Mouse (Mus musculus) kidney, postnatal 4 days (tissue): Measurements from ENCODE around the gene Acaa1a.

ENCODE experiments used
- DNase-seq, 2 experiments: peaks; one replicate each; pipeline ENCODE4 v3.0.0; 2021; ENCODE audit warnings: mixed read lengths in 2 of 2

The Acaa1a gene

GRCm38 (mm10) chr9:119339558-119340211 lies at the start of gene Acaa1a:
Acaa1a (plus strand) TSS chr9:119339676.
- DNase-seq, result peak; percentile 75 to 86

DNA sequence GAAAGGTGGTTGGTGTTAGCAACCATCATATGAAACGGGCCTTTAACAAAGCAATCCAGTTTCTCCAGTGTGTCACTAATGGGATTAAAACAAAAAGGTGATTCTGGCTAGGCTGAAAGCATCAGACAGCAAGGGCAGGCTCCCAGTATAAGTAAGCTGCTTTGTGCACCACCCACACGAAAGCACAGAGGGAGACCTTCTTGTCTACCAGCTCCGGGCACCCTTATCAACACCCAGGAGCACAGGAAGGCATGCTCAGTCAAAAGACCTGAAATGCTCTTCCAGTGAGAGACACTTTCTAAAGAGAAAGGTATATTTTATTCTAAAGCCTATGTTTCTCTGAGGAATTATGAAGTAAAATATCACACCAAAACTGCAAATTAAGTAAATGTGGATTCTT lies 48.7 kb upstream of the Acaa1a start:
- no peak for DNase-seq

GRCm38 (mm10) chr9:119297696-119298095 lies 41.8 kb upstream of the Acaa1a start:
- DNase-seq, result no peak

DNA sequence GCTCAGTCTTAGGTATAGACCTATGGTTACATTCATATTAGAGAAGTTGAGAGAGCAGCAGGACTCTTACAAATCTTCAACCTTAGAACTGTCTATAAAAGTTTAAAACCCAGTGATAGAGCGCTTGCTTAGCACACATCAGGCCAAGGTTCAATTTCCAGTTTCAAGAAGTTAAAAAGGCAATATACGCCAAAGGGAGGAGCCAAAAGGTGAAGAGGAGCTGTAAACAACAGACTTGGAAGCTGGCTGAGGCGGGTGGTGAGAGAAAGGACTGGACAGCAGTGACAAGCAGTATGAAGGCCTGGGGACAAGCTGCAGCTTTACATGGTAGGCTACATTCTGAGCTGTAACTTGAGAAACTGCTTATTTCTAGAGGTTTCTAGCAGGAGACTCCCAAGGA lies 40.9 kb upstream of the Acaa1a start:
- DNase-seq, result no peak

GRCm38 (mm10) chr9:119305863-119306262 lies 33.6 kb upstream of the Acaa1a start:
- DNase-seq, result no peak

GRCm38 (mm10) chr9:119309067-119309466 lies 30.4 kb upstream of the Acaa1a start:
- no peak for DNase-seq

GRCm38 (mm10) chr9:119313096-119313495 lies 26.4 kb upstream of the Acaa1a start:
- DNase-seq, result no peak

- no peak for DNase-seq
Observed at GRCm38 (mm10) chr9:119318891-119319290, 20.6 kb upstream of the Acaa1a start.

DNA sequence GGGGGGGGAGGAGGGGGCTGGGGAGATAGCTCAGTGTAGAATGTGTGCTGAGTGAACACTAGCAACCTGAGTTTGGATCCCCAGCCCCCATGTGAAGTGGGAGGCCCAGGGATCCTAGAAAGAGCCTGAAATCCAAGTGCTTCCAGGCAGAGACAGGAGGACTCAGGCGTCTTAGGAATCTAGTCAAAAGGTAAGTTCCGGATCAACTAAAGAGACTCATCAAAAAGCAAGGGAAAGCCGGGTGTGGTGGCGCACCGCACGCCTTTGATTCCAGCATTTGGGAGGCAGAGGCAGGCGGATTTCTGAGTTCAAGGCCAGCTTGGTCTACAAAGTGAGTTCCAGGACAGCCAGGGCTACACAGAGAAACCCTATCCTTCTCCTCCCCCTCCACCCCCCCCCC lies 19.0 kb upstream of the Acaa1a start:
- DNase-seq, result no peak

DNA sequence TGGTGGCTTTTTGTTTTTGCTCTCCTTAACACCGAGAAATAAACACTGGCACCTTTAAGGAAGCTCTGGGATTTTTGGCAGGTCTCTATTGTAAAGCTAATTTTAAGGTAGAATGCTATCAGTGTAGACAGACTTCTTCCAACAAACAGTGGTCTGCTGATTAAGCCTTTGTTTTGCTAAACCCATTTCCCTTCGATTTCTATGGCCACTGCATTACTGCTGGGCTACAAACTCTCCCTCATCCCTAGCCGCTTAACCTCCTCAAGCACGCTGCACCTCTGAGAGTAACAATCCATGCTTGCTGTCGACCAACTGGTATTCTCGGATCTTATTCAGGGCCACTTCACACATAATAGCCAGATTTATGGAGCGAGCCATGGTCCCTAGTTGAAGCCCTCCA lies 18.5 kb upstream of the Acaa1a start:
- peak in 1 of 2 experiments; percentile 7 for DNase-seq

- no peak for DNase-seq
Observed at GRCm38 (mm10) chr9:119321392-119322229, 17.9 kb upstream of the Acaa1a start.

GRCm38 (mm10) chr9:119322289-119323259 lies 16.9 kb upstream of the Acaa1a start, which contains the start of gene Oxsr1:
Oxsr1 (minus strand) TSS chr9:119322427.
- DNase-seq, result peak; percentile 99

- no peak for DNase-seq
Observed at GRCm38 (mm10) chr9:119323260-119323645, 16.2 kb upstream of the Acaa1a start.

GRCm38 (mm10) chr9:119324130-119324529 lies 15.3 kb upstream of the Acaa1a start:
- DNase-seq, result no peak

GRCm38 (mm10) chr9:119328488-119328887 lies 11.0 kb upstream of the Acaa1a start:
- no peak for DNase-seq

GRCm38 (mm10) chr9:119330186-119330963 lies 9.1 kb upstream of the Acaa1a start:
- DNase-seq, result no peak

GRCm38 (mm10) chr9:119334324-119334723 lies 5.2 kb upstream of the Acaa1a start:
- peak; percentile 59 to 74 for DNase-seq

DNA sequence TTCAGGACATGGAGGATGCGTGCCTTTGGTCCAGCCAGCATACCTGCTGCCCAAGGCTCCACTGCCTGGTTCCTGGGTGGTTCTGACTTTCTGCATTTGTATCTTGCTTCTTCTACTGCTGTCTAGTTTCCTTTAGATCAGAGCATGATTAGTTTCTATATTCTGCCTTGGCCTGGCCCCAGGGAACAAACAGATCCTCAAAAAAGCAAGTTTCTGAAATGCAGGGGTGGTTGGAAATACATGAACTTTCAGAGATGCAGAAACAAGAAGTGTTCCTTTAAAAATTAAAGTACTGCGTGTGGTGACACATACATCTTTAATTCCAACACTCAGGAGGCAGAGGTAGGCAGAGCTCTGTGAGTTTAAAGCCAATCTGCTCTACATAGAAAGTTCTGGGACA lies 4.6 kb upstream of the Acaa1a start:
- DNase-seq, result no peak

DNA sequence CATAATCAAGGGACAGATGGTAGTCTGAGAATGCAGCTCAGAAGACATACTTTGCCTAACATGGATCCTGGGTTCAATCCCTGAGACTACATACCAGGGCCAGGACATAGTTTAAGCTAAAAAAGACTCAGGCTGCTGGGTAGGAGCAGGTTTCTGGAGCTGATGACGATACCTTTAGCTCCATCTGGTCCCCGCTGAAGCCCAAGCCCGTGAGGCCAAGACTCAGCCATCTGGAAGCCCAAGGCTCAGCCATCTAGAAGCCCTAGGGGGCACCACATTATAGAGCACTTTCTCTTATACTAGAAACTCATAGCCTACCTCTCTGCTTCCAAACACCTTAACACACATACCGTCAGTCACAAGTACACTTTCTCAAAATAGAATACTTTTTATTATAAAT lies 3.9 kb upstream of the Acaa1a start:
- DNase-seq, result no peak

GRCm38 (mm10) chr9:119337842-119338241 lies 1.6 kb upstream of the Acaa1a start:
- DNase-seq, result peak; percentile 24 to 33

- no peak for DNase-seq
Observed at GRCm38 (mm10) chr9:119338350-119338749, 1.1 kb upstream of the Acaa1a start.

- peak in 1 of 2 experiments; percentile 26 for DNase-seq
Observed at GRCm38 (mm10) chr9:119339106-119339505, 370 bp upstream of the Acaa1a start.
